Mouse (Mus musculus): ENCODE results near the gene Gcn1l1.
"Not testable (repeated sequence)": the region's sequence is repeated elsewhere in the genome, so short reads cannot be mapped to it uniquely, and the experiment has no call there.

Gcn1l1 gene

DNA sequence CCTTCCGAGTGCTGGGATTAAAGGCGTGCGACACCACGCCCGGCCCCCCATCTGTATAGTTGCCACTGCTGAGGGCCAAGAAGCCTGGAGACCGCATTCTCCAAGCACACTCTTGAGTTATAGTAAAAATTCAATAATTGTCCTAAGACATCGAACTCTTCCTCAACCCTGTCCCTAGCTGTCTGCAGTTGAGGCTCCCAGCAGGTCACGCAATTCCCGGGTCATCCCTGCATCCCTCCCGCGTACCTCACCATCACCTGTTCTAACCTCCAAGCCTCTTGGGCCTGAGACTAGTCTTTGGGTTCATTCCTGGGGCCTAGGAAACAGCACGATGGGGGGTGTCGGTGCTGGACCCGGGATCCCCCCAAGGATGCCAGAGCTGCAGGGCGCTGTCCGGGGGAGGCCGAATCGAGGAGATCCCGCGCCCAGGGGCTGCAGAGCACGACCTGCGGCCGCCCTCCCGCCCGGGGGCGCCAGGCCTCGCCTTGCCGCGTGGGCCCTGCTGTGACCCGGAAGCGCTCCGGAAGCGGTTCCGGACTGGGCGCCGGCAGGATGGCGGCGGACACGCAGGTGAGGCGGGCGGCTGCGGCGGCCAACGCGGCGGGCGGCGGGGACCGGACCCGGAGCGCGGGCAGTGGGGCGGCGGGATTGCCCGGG, at the start of gene Gcn1l1:
Gene Gcn1l1, plus strand, starts transcription at position 518 of the 657 bp plus-strand sequence.
- in situ Hi-C loops (cut with MboI, MseI) = no loop called here

DNA sequence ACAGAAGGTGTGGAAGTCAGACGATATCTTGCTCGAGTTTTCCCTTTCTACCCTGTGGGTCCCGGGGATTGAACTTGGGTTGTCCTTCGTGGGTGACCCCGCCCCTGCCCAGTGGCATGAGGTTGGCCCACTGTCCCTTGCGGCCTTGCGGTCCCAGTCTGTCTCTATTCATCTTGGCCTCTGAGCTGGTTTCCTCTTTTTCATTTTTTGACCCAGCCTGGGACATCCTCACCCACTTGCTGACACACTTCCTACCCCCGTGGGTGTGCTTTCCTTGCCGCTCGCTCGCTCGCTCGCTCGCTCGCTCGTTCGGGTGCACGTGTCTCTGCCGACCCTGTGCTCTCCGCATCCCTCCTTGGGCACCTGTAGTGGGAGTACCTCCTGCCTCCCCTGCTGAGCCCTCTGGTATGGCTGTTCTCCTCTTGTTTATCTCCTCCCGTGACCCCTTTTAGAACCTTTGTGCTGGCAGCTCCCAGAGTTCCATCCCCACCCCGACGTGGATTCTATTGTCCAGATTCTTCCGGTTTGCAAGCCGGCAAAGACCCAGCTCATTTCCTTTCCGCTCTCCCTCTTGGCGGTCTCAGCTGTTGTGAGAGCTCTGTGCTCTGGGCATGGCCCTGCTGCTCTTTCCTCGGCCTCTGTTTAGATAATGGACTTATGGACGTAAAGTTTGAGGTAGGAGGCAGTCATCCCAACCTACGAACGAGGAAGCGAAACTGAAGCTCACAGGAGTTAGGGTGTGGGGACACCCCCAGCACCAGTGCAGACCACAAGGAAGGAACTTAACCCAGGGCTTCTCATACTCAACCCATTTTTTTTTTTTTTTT, 48.8 kb upstream of the Gcn1l1 start:
- in situ Hi-C loops (cut with MboI, MseI) = no loop called here

DNA sequence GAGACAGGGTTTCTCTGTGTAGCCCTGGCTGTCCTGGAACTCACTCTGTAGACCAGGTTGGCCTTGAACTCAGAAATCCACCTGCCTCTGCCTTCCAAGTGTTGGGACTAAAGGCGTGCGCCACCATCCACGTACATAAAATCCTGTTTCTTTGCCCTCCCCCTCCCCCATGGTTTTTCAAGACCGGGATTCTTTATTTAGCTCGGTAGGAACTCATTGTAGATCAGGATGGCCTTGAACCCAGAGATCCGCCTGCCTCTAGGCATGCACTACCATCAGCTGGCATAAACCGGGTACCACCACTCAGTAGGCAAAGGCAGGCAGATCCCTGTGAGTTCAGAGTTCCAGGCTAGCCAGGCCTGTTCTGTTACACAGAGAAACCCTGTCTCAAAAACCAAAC, 48.1 kb upstream of the Gcn1l1 start:
- in situ Hi-C loops (cut with MboI, MseI) = no loop called here

DNA sequence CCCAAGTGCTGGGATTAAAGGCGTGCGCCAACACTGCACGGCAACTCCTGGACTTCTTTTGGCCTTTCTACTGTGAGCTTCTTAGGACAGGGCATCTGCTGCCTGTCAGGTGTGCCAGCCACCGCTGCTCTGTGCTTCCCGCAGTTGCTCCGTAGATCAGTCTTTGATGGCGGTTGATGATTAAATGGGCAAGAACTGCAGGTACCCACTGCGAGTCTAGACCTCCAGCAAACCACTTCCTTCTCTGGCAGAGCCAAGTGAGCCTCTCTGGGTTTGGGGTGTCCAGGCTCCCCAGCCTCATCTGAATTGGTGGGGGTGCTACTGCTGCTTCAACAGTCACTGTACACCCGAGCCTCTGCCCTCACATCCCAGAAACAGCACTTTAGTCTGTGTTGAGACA, 47.6 kb upstream of the Gcn1l1 start:
- in situ Hi-C loops (cut with MboI, MseI) = no loop called here

DNA sequence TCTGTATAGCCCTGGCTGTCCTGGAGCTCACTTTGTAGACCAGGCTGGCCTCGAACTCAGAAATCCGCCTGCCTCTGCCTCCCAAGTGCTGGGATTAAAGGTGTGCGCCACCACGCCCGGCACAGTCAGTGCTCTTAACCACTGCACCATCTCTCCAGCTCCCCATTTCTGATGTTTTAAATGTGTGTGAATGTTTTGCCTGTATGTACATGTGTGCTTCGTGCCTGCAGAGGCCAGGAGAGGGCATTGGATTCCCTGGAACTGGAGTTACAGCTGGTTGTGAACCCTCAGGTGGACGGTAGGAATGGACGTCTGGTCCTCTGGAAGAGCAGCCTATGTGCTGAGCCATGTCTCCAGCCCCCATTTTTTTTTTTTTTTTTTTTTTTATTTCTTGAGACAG, 46.8 kb upstream of the Gcn1l1 start:
- in situ Hi-C loops (cut with MboI, MseI) = not testable (repeated sequence)

DNA sequence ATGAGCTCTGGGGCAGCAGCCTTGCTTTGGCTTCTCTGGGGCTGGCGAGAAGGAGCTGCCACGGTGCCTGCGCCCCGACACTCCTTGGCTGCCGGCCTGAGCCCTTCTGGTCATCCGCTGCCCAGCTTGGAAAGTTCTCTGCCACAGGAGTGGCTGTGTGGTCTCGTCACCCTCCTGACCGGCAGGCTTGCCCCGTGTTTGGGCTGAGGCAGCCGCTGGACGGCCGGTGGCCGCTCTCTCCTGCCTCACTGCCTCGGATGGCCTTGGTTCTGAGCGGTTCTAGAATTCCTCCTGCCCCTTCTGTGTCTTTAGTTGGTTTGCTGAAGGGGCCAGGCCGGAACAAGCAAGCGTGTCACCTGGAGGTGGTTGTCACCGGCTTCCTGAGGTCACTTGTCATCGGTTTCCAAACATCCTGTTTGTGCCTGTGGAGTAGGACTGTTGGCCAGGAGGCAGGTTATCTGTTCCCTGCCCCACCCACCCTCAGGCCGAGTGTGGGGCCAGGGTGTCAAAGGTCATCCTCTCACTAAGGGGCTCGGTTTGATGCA, 44.7 kb upstream of the Gcn1l1 start:
- in situ Hi-C loops (cut with MboI, MseI) = no loop called here

DNA sequence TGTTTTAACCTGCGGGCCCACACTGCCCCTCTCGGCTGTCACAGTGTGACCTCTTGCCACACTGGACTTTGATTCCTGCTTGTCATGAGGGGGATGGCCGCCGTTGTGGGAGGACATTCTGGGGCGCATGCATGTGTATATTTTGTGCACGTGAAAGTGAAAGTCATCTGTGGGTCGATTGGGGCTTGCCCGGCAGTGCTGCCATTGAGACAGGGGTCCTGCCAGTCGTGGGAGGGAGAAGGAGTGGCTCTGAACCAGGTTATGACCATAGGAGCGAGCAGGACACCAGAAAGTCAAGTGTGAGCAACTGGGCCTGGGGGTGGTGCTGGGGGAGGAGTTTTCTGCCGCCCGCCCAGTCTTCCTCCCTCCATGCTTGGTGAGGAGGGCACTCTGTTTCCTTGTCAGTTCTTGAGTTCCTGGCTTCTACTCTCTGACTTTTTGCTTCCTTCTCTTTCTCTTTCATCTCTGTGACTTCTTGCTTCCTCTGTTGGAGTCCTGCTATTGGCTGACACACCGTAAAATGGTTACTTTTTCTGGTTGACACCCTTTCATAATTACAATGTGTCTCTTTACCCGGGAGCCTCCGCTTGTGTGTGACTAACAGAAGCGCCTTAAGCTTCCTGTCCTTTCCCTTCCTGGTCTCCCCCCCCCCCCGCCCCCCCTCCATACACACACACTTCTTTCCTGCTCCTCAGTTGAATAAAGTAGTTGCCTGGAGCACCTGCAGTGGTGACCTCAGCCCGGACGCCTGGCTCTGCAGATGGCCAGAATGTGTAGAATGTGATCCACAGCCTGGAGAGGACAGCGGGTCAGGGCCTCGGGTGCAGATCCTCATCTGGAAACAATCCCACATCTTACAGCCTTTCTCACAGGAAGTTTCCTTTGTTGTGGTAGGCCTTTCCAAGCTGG, 43.2 kb upstream of the Gcn1l1 start:
- in situ Hi-C loops (cut with MboI, MseI) = no loop called here

DNA sequence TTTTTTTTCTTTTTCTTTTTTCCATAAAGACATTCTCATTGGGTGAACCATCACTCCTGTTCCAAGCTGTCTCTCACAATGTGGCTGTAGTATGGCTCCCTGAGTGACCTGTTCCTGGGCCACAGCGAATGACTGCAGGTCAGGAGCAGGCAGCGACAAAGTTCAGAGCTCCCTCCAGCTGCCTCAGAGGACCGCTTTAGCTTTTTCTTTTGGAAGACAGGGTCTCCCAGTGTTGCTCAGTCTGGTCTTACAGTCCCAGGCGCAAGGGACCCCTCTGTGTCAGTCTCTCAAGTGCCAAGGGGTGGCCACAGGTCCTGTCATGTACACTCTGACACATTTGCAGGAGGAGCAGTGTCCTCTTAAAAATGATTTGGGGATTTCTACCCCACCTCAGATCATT, 42.5 kb upstream of the Gcn1l1 start:
- in situ Hi-C loops (cut with MboI, MseI) = no loop called here

DNA sequence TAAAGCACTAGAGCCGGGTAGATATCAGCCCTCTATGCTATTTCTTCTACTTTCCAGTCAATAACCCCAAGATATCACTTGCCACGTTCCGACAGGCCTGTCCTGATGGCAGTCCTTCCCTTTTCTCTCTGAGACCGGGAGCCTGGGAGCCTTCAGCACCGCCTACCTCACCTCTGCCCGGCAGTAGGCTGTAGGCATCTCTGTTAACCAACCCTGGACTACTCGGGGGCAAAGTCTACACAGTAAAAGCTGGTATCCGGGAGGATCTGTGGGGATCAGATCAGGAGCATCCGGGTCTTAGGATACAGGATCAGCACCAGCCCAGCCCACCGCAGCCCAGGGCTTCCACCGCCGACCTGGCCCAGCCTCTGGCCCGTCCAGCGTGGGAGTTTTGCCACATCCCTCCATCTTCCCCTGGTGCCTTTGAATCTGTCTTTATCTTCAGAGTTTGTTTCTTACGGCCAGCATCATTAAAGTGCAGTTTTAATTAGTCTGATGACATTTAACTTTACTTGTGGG, 42.0 kb upstream of the Gcn1l1 start:
- in situ Hi-C loops (cut with MboI, MseI) = no loop called here

DNA sequence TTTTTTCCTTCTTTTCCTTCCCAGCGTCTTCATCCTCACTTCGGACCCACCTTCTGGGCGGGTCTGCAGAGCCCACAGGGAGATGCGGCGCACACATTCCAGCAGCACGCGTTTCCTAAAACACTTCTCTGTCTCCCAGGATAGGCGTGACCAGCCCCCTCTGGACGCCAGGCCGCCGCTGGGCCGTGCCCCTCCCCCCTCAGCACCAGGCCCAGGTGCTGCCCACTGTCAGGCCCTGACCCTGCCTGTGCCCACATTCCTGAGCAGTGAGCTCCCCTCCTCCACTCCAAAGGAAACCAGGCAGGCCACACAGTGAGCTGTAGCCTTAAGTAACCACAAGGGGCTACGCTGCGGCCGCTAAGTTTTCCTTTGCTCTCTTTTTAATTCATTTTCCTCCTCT, 41.1 kb upstream of the Gcn1l1 start:
- in situ Hi-C loops (cut with MboI, MseI) = no loop called here

DNA sequence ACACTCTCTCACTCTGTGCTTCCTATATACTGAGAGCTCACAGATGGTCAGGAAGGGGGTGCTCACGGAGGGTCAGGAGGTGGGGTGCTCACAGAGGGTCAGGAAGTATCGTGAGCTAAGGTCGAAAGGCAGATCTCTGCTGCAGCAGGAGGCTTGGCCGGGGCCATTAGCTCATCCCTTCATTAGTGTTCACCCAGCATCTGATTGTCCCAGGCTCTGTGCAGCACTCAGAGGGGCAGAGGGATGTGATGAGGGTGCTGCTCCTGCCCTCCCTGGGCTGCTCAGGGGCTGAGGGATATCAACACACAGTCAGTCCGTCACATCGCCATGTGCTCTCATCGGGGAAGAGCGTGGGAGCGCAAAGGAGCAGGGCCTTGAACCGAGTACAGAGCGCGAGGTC, 40.6 kb upstream of the Gcn1l1 start:
- in situ Hi-C loops (cut with MboI, MseI) = no loop called here

DNA sequence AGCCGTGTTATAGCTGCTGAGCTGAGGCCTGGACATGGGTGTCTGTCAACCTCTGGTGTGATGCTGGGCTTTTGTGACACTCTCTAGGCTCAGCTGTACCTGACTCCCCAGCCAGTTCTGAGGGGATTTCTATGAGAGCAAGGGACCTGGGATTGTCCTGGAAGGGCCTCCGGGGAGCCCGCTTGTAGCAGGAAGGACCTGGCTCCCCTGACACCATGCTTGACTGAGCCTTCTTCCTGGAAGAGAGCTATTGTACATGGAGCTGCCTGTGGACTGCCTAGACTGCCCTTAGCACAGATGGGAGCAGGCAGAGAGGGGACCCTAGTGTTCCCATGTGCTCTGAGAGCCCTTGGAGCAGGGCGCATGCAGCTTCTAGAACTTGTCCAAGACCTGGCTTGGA, 39.6 kb upstream of the Gcn1l1 start:
- in situ Hi-C loops (cut with MboI, MseI) = no loop called here

DNA sequence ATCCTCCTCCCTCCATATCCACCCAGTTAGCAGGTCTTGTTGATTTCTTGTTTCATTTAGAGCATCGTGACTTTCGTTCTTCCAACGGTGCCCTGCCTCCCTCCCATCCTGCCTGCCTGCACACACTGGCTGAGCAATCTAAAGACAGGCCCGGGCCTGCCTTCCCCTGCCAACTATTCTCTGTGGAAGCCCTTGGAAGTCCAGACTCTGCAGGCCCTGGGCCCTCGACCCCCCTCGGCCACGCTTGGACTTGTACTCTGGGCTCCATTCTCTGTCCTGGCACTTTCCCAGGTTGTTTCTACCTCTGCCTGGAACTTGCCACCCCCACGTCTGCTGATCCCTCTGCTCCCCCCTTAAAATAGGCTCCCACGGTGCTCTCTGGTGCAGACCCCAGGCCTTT, 39.1 kb upstream of the Gcn1l1 start:
- in situ Hi-C loops (cut with MboI, MseI) = no loop called here

DNA sequence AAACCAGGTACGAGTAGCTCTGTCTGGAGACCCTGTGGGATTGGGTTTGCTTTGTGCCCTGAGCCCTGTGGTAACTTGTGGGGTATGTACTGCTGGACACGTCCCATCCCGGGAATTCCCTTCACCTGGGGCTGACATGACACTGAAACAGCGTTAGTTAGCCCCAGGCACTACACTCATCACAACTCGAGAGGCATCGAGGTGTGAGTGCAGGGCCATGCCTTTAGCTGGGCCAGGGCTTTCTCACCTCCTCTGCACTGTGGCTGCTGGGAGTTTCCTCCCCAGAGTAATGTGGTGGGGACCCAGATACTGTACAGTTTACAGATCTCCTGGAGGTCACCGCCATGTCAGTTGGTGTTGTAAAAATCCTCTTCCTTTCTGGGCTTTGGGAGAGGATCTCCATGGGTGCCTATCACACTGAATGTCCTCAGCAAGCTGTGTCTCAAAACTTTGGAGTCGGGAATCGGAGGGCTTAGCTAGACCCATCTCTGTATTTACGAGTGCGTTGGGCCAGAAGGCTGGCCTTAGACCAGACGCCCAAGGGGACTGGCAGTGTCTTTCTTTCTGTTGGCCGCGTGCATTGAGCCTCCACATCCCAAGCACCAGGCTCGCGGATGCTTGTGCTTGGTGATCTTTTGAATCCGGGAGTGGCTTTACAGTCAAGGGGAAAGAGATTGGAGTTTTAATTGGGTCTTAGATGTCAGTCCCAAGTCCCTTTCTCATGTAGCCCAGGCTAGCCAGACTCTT, 38.4 kb upstream of the Gcn1l1 start:
- in situ Hi-C loops (cut with MboI, MseI) = no loop called here

DNA sequence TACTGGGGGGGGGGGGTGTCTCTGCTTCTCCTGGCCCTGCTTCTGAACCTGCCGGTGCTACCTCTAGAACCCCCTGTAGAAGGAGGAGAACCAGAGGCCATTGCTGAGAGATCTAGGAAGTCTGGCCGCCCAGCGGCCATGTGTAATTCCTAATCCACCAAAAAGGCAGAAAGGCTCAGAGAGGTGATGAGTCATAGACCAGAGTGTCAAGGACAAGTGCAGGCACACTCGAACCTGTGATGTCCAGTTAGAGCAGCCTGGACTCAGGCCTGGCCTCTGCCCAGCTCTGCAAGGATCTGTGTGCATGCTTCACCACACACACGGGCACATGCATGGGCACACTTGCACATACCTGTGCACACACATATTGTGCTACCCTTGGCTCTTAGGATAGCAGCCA, 36.9 kb upstream of the Gcn1l1 start:
- in situ Hi-C loops (cut with MboI, MseI) = no loop called here

DNA sequence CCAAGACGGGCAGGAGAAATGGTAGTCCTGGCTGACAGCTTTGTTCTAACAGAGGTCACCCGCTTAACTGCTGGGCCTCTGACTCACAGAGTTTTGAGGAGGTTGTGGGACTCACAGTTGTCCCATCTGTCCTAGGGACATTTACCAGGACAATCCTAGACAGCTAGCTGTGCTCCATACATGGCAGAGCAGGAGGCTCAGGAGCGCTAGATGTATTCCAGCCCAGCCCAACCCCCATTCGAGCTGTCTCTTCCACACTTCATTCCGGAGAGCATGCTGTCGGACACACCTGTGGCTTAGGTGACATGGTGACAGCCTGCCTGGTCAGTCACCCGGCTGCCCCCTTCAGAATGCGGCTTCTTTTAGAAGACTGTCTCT, 35.7 kb upstream of the Gcn1l1 start:
- in situ Hi-C loops (cut with MboI, MseI) = no loop called here

DNA sequence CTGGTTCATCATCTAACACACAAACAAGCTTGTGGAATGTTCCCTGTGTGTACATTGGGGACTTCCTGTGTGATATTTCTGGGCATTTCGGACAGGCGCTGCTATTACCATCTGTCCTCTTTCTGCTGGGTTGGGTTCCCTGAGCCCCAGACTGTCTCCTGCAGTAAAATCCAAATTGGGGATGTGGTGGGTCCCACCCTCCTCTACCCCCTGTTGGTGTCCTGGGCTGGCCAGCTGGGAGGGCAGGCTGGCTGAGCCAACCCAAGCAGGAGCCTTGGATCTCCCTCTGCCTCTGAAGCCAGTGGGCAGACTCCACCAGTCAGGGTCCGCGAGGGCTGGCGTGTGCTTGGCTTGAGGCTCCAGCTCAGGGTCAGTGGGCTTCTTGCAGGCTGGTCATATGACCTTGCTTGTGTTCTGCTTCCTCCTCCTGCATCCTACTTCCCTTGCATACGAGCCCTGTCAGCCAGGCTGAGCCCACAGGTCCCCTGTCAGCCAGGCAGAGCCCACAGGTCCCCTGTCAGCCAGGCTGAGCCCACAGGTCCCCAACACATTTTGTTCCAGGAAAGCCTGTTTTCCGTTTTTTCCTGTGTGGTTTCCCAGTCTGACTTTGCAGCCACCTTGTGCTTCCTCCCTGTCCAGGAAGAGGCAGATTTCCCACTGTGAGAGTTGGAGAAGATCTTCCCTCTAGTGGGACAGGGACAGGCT, 35.2 kb upstream of the Gcn1l1 start:
- in situ Hi-C loops (cut with MboI, MseI) = no loop called here

DNA sequence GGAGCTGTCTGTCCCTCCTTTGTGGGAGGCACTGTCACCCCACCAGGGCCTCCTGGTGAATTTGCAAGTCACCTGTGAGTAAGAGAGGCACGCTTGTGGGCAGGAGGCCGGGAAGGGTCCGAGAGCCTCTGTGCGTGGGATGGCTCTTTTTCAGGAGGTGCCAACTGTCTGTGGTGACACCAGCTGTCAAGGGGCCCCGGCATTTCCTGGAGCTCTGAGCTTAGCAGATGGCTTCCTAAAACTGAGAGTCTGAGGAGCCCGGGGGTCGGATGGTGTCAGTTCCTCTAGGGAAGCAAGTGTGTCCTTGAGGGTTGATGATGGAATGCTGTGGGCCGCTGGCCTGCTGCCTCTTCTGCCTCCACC, 34.6 kb upstream of the Gcn1l1 start:
- in situ Hi-C loops (cut with MboI, MseI) = no loop called here

DNA sequence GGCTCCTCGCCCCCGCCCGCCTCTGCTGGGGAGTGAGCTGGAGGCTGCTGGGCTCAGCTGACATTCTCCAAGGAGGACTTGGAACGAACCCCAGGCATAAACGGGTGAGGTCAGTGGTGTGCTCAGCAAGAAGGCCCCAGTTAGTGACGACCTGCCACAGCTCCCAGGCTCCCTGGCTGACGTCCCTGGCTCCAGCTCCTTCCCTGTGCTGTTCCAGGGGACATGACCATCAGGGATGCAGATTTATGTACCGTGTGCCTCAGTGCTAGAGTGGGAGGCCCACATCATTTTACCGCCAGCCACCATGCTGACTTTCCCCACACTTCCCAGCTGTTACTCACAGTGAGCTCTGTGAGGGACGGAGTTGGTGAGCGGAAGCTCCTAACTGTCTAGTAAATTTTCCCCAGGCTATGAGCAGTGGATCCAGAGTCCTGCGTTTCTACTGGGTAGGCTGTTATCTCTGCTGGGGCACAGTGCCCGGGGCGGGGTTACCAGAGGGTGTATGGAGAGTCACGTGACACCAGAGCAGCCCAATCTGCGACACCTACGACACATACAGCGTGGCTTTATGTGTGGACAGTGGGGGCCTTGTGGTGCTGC, 33.3 kb upstream of the Gcn1l1 start:
- in situ Hi-C loops (cut with MboI, MseI) = no loop called here

DNA sequence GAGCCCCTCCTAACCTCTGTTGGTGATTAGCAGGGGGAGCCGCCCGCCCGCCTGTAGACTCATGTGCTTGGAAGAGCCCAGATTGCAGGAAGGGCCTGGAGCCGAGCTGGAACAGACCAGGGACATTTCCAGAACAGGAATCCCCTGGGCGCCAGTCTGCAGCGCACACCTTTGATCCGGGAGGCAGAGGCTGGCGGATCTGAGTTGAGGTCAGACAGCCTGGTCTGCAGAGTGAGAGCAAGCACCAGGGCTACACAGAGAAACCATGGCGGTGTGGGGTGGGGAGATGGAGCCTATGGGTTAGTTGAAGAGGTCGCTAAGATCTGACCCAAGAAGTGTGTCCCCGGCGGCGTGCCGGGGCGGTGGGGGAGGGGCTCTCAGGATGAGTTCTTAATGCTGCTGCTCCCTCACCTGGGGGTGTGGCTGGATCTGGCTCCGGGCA, 30.7 kb upstream of the Gcn1l1 start:
- in situ Hi-C loops (cut with MboI, MseI) = no loop called here

Measured in T-helper 2 cell (primary cell).